Mouse (Mus musculus) lung, postnatal 0 days (tissue): ENCODE data around the gene Gm45837. TPM values are rescaled to one million over a fixed set of nuclear protein-coding genes. Genes with fewer than 3 reads are reported as not detected.

Source experiments
- ATAC-seq: fragments of 200-750 bp; cut with Nextera tagmentation; 2 replicates; pipeline ENCODE4 v1.8.0; 2017; ENCODE audit warnings: moderate library complexity
- DNase-seq: peaks from one replicate; pipeline ENCODE4 v3.0.0-alpha.2; 2016; ENCODE audit warnings: low spot score
- H3K27ac ChIP-seq: fragments of 300-500 bp; sonication (generic); 2 replicates; pipeline ENCODE4 v1.5.1; 2014; ENCODE audit warnings: antibody characterized with exemption, mild to moderate bottlenecking, low read length, mixed read lengths
- H3K27me3 ChIP-seq: fragments of 300-500 bp; sonication (generic); replicated peaks from 2 replicates; pipeline ENCODE4 v1.6.1; 2014; ENCODE audit warnings: low read length, mixed read lengths; ENCODE audit not compliant: insufficient read depth
- H3K36me3 ChIP-seq: fragments of 300-500 bp; sonication (generic); 2 replicates; pipeline ENCODE4 v1.6.1; 2014; ENCODE audit warnings: low read length, mixed read lengths; ENCODE audit not compliant: insufficient read depth
- H3K4me1 ChIP-seq: fragments of 300-500 bp; sonication (generic); 2 replicates; pipeline ENCODE4 v1.6.1; 2014; ENCODE audit warnings: antibody characterized with exemption, low read depth, low read length, mixed read lengths; ENCODE audit not compliant: insufficient read depth
- H3K4me2 ChIP-seq: fragments of 300-500 bp; sonication (generic); replicated peaks from 2 replicates; pipeline ENCODE4 v1.6.1; 2014; ENCODE audit warnings: low read depth, mild to moderate bottlenecking, low read length, moderate library complexity, mixed read lengths
- H3K4me3 ChIP-seq: fragments of 300-500 bp; sonication (generic); 2 replicates; pipeline ENCODE4 v1.5.1; 2014; ENCODE audit warnings: low read depth, low read length
- H3K9ac ChIP-seq: fragments of 300-500 bp; sonication (generic); replicated peaks from 2 replicates; pipeline ENCODE4 v1.6.1; 2014; ENCODE audit warnings: low read depth, mild to moderate bottlenecking
- H3K9me3 ChIP-seq: fragments of 300-500 bp; sonication (generic); 2 replicates; pipeline ENCODE4 v1.6.1; 2016; ENCODE audit warnings: low read length, mixed read lengths
- CTCF ChIP-seq: IDR thresholded peaks from 2 replicates; pipeline ENCODE4 v1.5.1; 2016; ENCODE audit warnings: antibody characterized with exemption, mild to moderate bottlenecking
- EP300 ChIP-seq: IDR thresholded peaks from 2 replicates; pipeline ENCODE4 v1.6.1; 2016; ENCODE audit warnings: antibody characterized with exemption, mild to moderate bottlenecking, control low read depth
- WGBS: fragments of 180-500 bp; shearing (Covaris S2); extraction: QIAGEN DNeasy Blood & Tissue Kit; methylation state at CpG from one replicate; pipeline ENCODE4 v1.1.7; 2014; 5-methylcytosine and 5-hydroxymethylcytosine counted together
- polyA plus RNA-seq: library from polyadenylated mRNA; unstranded; fragments of >200 nt; fragmentation: Nextera tagmentation; extraction: Ambion mirVana; gene quantifications from 2 replicates; pipeline ENCODE4 v1.2.1, GENCODE M21; 2015

The Gm45837 gene
- polyA plus RNA-seq, 1 experiment from 2014 or later: 4.2 TPM

GRCm38 (mm10) chr7:101487102-101487501 is 76.4 kb downstream of the Gm45837 start:
- 67% methylated on average over 5 of the region's 5 CpGs for WGBS
- H3K27me3 ChIP-seq: no peaks in the 10 kb centered on the region
- no peak overlapping the region for H3K4me2 ChIP-seq
- no peak for DNase-seq
- H3K4me1 ChIP-seq: no peaks in the 10 kb centered on the region
- no peak for TF ChIP-seq EP300
- ATAC-seq: no peak
- H3K9ac ChIP-seq: no peak overlapping the region
- no peaks in the 10 kb centered on the region for H3K36me3 ChIP-seq
- no peaks in the 10 kb centered on the region for H3K9me3 ChIP-seq
- H3K27ac ChIP-seq: no peak overlapping the region
- no peak overlapping the region for H3K4me3 ChIP-seq

DNA sequence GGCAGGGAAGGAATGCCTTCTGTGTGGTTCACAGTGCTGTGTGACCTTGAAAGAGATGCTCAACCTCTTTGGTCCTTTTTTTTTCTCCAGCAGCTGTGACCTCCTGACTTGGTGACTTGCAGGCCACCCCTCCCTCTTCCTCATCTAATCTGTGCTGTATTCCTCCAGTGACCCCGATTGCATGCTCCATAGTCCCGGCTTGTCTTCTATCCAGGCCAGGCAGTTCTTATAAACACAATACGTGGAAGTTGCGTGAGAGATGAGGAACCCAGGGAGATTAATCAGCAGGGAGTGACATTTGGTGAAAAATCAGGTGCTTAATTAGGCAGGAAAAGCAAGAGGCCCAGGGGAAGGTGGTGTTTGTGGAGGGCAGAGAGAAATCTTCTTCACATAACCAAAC is 80.3 kb downstream of the Gm45837 start:
- no peak overlapping the region for H3K9ac ChIP-seq
- H3K4me2 ChIP-seq: no peak overlapping the region
- H3K27ac ChIP-seq: no peak overlapping the region
- DNase-seq: peak; percentile 22
- H3K4me1 ChIP-seq: no peaks in the 10 kb centered on the region
- no peak for ATAC-seq
- no peak for TF ChIP-seq EP300
- no peak for TF ChIP-seq CTCF
- no peak overlapping the region for H3K4me3 ChIP-seq
- H3K36me3 ChIP-seq: no peaks in the 10 kb centered on the region
- no peaks in the 10 kb centered on the region for H3K27me3 ChIP-seq
- no peaks in the 10 kb centered on the region for H3K9me3 ChIP-seq
- WGBS: 15% methylated on average over 4 of the region's 4 CpGs

- no peaks in the 10 kb centered on the region for H3K36me3 ChIP-seq
- TF ChIP-seq EP300 (no peak), CTCF (no peak)
- DNase-seq (no peak), ATAC-seq (peak; percentile 37; the same call in 1 of the 2 replicates)
- no peaks in the 10 kb centered on the region for H3K27me3 ChIP-seq
- no peaks in the 10 kb centered on the region for H3K4me1 ChIP-seq
- H3K9ac ChIP-seq: no peak overlapping the region
- no peak overlapping the region for H3K4me3 ChIP-seq
- no peaks in the 10 kb centered on the region for H3K9me3 ChIP-seq
- H3K27ac ChIP-seq: no peak overlapping the region
- no peak overlapping the region for H3K4me2 ChIP-seq
- 70% methylated on average over 3 of the region's 3 CpGs for WGBS
Measured at GRCm38 (mm10) chr7:101498385-101498784, 87.7 kb downstream of the Gm45837 start.

DNA sequence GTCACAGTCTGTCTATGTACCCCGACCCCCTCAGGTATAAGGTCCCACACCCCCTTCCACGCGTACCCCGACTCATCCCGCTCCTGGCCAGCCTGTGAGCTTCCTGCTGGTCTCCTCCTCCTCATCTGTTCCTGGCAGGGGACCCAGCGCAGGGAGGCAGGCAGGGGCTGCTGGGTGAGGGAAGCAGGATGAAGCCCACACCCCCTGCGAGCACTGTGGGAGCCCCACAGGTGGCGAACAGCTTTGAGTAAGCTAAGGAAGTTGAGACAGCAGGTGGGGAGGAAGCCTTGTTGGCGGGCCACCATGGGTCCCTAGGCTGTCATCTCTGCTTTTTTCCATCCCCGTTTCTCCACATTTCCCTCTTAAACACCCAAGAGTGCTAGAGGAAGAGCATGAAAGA is 88.6 kb downstream of the Gm45837 start:
- Histone ChIP-seq H3K4me2 (no peak overlapping the region), H3K27ac (no peak overlapping the region), H3K4me1 (no peaks in the 10 kb centered on the region), H3K9ac (no peak overlapping the region), H3K36me3 (no peaks in the 10 kb centered on the region), H3K27me3 (0 out of 2 replicates have a peak, but pooled peaks cover 3% of the 10 kb centered on the region), H3K9me3 (no peaks in the 10 kb centered on the region), H3K4me3 (no peak overlapping the region)
- 38% methylated on average over 10 of the region's 10 CpGs for WGBS
- ATAC-seq (no peak), DNase-seq (no peak)
- no peak for TF ChIP-seq CTCF

DNA sequence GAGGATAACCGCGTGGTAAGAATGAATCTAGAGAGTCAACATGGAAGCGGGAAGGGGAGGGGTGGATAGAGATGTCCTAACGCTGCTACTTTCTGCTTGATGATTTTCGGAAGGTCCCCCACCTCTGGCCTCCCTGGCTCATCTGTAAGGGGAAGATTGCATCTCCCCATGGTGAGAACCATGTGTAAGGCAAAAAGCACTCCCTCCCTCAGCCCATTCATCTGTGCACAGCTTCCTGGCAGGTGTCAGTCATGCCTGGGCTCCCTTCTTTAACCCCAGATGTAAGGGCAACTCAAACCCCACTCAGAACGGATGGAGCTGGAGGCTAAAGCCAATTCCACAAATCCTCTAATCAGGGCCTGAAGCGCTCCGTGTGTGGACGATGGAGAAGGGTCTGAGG is 89.0 kb downstream of the Gm45837 start:
- Histone ChIP-seq H3K9ac (no peak overlapping the region), H3K4me1 (no peaks in the 10 kb centered on the region), H3K4me3 (no peak overlapping the region), H3K27me3 (0 out of 2 replicates have a peak, but pooled peaks cover 3% of the 10 kb centered on the region), H3K9me3 (no peaks in the 10 kb centered on the region), H3K27ac (no peak overlapping the region), H3K4me2 (no peak overlapping the region), H3K36me3 (no peaks in the 10 kb centered on the region)
- ATAC-seq (no peak), DNase-seq (no peak)
- TF ChIP-seq CTCF: no peak
- no peak for TF ChIP-seq EP300
- 65% methylated on average over 9 of the region's 9 CpGs for WGBS

- Histone ChIP-seq H3K4me3 (no peak overlapping the region), H3K9me3 (no peaks in the 10 kb centered on the region), H3K27ac (no peak overlapping the region), H3K4me1 (no peaks in the 10 kb centered on the region), H3K4me2 (no peak overlapping the region), H3K27me3 (0 out of 2 replicates have a peak, but pooled peaks cover 3% of the 10 kb centered on the region), H3K9ac (no peak overlapping the region), H3K36me3 (no peaks in the 10 kb centered on the region)
- no peak for DNase-seq
- WGBS: 82% methylated on average over 6 of the region's 6 CpGs
- no peak for ATAC-seq
- TF ChIP-seq CTCF: no peak
- TF ChIP-seq EP300: no peak
Measured at GRCm38 (mm10) chr7:101501236-101501635, 90.5 kb downstream of the Gm45837 start.

- Histone ChIP-seq H3K9me3 (no peaks in the 10 kb centered on the region), H3K9ac (no peak overlapping the region), H3K27ac (no peak overlapping the region), H3K27me3 (0 out of 2 replicates have a peak, but pooled peaks cover 3% of the 10 kb centered on the region), H3K4me2 (no peak overlapping the region), H3K4me3 (no peak overlapping the region), H3K36me3 (no peaks in the 10 kb centered on the region), H3K4me1 (no peaks in the 10 kb centered on the region)
- TF ChIP-seq CTCF (peak; percentile 57), EP300 (no peak)
- 76% methylated on average over 6 of the region's 6 CpGs for WGBS
- ATAC-seq (no peak), DNase-seq (no peak)
Measured at GRCm38 (mm10) chr7:101501675-101502074, 91.0 kb downstream of the Gm45837 start.
